Comparison of ENCODE assay signal across 8 mouse cellular contexts in genomic region chr4:139192499-139193175, GRCm38 (mm10). TPM values are rescaled to one million over a fixed set of nuclear protein-coding genes. Genes with fewer than 3 reads are reported as not detected.
DNase-seq lines count a peak whose midpoint lies in the region; ATAC-seq lines count a peak whose summit lies in the region.

TSS of gene Capzb (plus strand) at chr4:139192899.

- peak within 1 kb of the TSS; percentile 98 for H3K4me2 ChIP-seq in heart, embryonic 13.5 days
- peak within 1 kb of the TSS; percentile 81 for H3K4me2 ChIP-seq in liver, embryonic 12.5 days
- peak within 1 kb of the TSS; percentile 78 for H3K4me2 ChIP-seq in stomach, embryonic 15.5 days

- peak within 1 kb of the TSS; percentile 99 for H3K9ac ChIP-seq in heart, embryonic 13.5 days
- peak within 1 kb of the TSS; percentile 94 for H3K9ac ChIP-seq in liver, embryonic 12.5 days
- H3K9ac ChIP-seq in stomach, embryonic 15.5 days = peak within 1 kb of the TSS; percentile 94

- ATAC-seq in erythroid progenitor cell, adult 5-6 weeks (replicated peaks; ENCODE audit: low FRiP score, poor library complexity, severe bottlenecking) = peak; percentile 92
- peak; percentile 98 for ATAC-seq in heart, embryonic 13.5 days (ENCODE audit: extremely low read depth, insufficient number of reproducible peaks, low FRiP score, low TSS enrichment)
- ATAC-seq in liver, embryonic 12.5 days = peak; percentile 95
- peak; percentile 98 for ATAC-seq in stomach, embryonic 15.5 days (ENCODE audit: insufficient read depth, low FRiP score, low read depth)

- H3K9me3 ChIP-seq in heart, embryonic 13.5 days = no peaks in the 10 kb centered on the region
- no peaks in the 10 kb centered on the region for H3K9me3 ChIP-seq in liver, embryonic 12.5 days (replicated peaks)
- H3K9me3 ChIP-seq in stomach, embryonic 15.5 days = no peaks in the 10 kb centered on the region

- DNase-seq in CD4-positive helper T cell, adult 2 months (ENCODE audit: low read depth, low spot score) = peak; percentile 97
- DNase-seq in brain, embryonic 18.5 days (ENCODE audit: low read depth, low spot score) = peak; percentile 92
- DNase-seq in kidney, postnatal 10 days = peak; percentile 99
- peak; percentile 94 to 96 for DNase-seq in natural killer cell, adult 2 months (ENCODE audit: low spot score in 2 of 2)

- H3K4me3 ChIP-seq in heart, embryonic 13.5 days = peak within 1 kb of the TSS; percentile 98
- peak within 1 kb of the TSS; percentile 94 for H3K4me3 ChIP-seq in liver, embryonic 12.5 days
- H3K4me3 ChIP-seq in stomach, embryonic 15.5 days (replicated peaks) = peak within 1 kb of the TSS; percentile 96

- H3K27me3 ChIP-seq in heart, embryonic 13.5 days (replicated peaks) = no peaks in the 10 kb centered on the region
- H3K27me3 ChIP-seq in liver, embryonic 12.5 days (replicated peaks) = no peaks in the 10 kb centered on the region
- H3K27me3 ChIP-seq in stomach, embryonic 15.5 days (replicated peaks) = no peaks in the 10 kb centered on the region

- peaks cover 57% of the 10 kb centered on the region for H3K4me1 ChIP-seq in heart, embryonic 13.5 days
- H3K4me1 ChIP-seq in liver, embryonic 12.5 days = peaks cover 79% of the 10 kb centered on the region
- H3K4me1 ChIP-seq in stomach, embryonic 15.5 days = peaks cover 50% of the 10 kb centered on the region

- no peaks in the 10 kb centered on the region; the same call in 1 of the 2 replicates for H3K36me3 ChIP-seq in heart, embryonic 13.5 days
- H3K36me3 ChIP-seq in liver, embryonic 12.5 days = 0 out of 2 replicates have a peak, but pooled peaks cover 3% of the 10 kb centered on the region
- H3K36me3 ChIP-seq in stomach, embryonic 15.5 days = no peaks in the 10 kb centered on the region

- H3K27ac ChIP-seq in heart, embryonic 13.5 days (replicated peaks) = peak within 1 kb of the TSS; percentile 92
- peak within 1 kb of the TSS; percentile 92 for H3K27ac ChIP-seq in liver, embryonic 12.5 days
- H3K27ac ChIP-seq in stomach, embryonic 15.5 days = peak within 1 kb of the TSS; percentile 96

- WGBS in heart, embryonic 13.5 days = under 1% methylated on average over 55 of the region's 69 CpGs
- WGBS in liver, embryonic 12.5 days (ENCODE audit: insufficient replicate concordance) = under 1% methylated on average over 37 of the region's 69 CpGs
- under 1% methylated on average over 51 of the region's 69 CpGs for whole genome bisulfite sequencing in stomach, embryonic 15.5 days

RNA-seq across cellular contexts. Expression of gene Capzb, which starts in this region (rescaled TPM):
- total RNA-seq in erythroid progenitor cell, adult 5-6 weeks (2015; ENCODE audit: low replicate concordance) = 94.3 and 141 TPM in 2 replicates
- total RNA-seq in erythroid progenitor cell, adult 5-6 weeks (2017; ENCODE audit: low replicate concordance) = 29.4 and 35.6 TPM in 2 replicates
- polyA plus RNA-seq in heart, embryonic 13.5 days (2015; fragmentation: Nextera tagmentation; extraction: Ambion mirVana) = 376 and 386 TPM in 2 replicates
- polyA plus RNA-seq in liver, embryonic 12.5 days (2016; fragmentation: Nextera tagmentation; extraction: Ambion mirVana) = 208 and 209 TPM in 2 replicates
- 375 and 416 TPM in 2 replicates for polyA plus RNA-seq in stomach, embryonic 15.5 days (2015; fragmentation: Nextera tagmentation; extraction: Ambion mirVana)

Comparison
In these comparisons a context has a peak if more than half of its experiments do, and no peak if none do; other contexts are left out.
1. Peak in every context shown above with its lines: DNase-seq, ATAC-seq, H3K4me3 ChIP-seq and H3K27ac ChIP-seq.